Mouse (Mus musculus) left cerebral cortex, adult 11 months (tissue): ENCODE measurements at regions not wholly inside any gene's neighbourhood (a gene's known extent, or its start where the extent isn't known, plus 50 kb on each side); places are given as distances from the start of the nearest gene placed in this dataset.
A peak's percentile ranks its signal among the peaks of the same experiment; 100 is the strongest.
"Not testable (repeated sequence)": the region's sequence is repeated elsewhere in the genome, so short reads cannot be mapped to it uniquely, and the experiment has no call there.

ENCODE experiments used
- DNase-seq: peaks from one replicate; pipeline ENCODE4 v3.0.0; 2022; ENCODE audit warnings: low spot score

- DNase-seq = no peak
Measured at GRCm38 (mm10) chr14:92622953-92623352, 1267.5 kb downstream of the Pcdh9 start.

DNA sequence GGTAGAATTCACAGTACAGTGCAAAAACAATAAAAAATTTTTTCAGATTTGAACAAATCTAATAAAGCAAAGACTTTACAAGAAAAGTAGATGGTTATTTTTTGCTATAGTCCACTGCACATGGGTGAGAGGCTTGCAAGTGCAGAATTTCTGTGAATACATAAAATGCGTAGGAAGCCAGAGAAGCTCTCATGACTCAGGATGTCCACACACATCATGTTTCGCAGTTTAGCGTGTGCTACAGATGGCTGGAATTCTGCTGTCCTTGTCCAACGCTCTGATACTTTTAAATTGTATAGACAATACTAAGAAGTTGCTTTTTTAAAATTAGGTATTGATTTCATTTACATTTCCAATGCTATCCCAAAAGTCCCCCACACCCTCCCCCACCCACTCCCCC, 1274.9 kb downstream of the Pcdh9 start:
- peak; percentile 7 for DNase-seq

DNA sequence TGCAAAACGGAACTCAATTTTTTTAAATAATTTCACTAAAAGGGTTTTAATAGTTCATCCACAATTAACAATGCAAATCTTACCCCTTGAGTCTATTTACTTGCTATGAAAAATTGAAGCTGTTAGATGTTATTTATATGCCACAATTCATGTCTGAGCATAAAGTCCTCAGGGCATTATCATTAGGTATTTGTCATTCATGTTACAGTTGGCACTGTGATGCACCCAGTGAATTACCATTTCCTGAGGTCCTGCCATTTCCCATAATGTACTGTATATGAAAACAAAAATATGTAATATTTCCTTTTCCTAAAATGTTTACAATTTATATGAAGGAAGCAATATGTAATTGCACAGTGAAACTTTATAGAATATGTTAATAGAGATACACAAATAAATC, 1296.8 kb downstream of the Pcdh9 start:
- no peak for DNase-seq

DNA sequence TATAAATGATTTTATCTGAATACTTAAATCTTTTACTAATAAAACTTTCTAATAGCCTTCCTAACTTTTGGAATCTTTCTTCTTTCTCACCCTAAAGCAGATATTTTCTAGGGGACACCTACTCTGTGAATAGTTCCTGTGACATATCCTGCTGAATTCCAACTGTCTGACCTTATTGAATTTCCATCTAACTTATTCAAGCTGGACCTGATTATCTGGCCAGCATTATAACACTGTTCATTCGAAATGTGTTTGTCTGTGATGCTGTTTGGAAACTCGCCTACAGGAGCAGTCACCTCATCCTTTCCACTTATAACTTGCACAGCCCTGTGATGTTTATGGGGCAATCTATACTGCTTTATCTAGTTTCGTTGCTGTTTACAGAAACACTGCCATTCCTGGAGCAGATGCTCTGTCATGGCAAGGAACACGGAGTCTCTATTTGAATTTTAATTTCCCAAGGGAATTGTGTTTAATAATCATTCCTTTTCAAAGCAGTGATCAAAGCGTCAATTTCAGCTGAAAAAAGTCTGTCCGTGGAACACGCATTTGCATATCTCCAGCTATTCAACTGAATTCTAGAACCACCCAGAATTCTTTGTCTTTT, 1298.8 kb downstream of the Pcdh9 start:
- no peak for DNase-seq

DNA sequence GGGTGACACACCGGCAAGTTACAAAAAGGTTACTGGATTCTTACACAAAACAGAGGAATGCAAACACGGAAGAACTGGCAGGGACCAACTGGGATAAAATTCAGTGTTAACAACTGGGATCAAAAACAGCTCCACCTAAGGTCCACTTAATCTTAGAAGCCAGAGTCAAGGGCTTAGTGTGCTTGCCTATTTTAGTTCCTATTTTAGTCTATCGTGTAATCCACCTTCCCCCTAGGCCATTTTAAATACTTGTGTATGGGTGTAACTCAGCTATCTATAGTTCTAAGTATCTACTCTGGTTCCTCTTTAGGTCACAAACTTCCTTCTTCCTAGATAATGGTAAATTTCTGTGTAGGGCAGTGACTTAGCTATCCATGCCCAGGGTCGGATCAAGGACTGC, 1302.2 kb downstream of the Pcdh9 start:
- not testable (repeated sequence) for DNase-seq

DNA sequence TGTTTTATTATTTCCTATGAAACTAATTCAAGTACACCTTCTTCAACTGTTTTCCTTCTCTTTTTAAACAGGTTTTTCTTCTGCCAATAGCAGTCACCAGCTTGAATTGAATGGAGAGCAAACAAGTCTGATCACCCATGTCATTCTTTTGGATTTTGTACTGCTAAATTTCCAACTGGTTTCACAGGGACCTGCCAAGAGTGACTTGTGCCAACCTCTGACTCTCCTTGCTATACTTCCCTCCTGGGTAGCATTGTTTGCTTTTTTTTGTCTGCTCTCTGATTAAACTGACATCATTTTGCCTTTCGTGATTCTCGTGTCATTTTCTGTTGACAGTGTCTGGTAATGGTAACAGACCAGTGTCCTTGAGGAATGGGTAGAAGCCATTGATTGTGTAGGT, 1323.5 kb downstream of the Pcdh9 start:
- no peak for DNase-seq
